Mouse (Mus musculus) right cerebral cortex, postnatal 4 days (tissue): Measurements from ENCODE around the gene Zfp954.
A peak's percentile ranks its signal among the peaks of the same experiment; 100 is the strongest.
"Not testable (repeated sequence)": the region's sequence is repeated elsewhere in the genome, so short reads cannot be mapped to it uniquely, and the experiment has no call there.

Source experiments
- DNase-seq: peaks from one replicate; pipeline ENCODE4 v3.0.0-alpha.2; 2022

The Zfp954 gene

GRCm38 (mm10) chr7:7120921-7121601 is at the start of gene Zfp954:
TSS of gene Zfp954 (minus strand) at chr7:7121488.
- peak; percentile 69 for DNase-seq

DNA sequence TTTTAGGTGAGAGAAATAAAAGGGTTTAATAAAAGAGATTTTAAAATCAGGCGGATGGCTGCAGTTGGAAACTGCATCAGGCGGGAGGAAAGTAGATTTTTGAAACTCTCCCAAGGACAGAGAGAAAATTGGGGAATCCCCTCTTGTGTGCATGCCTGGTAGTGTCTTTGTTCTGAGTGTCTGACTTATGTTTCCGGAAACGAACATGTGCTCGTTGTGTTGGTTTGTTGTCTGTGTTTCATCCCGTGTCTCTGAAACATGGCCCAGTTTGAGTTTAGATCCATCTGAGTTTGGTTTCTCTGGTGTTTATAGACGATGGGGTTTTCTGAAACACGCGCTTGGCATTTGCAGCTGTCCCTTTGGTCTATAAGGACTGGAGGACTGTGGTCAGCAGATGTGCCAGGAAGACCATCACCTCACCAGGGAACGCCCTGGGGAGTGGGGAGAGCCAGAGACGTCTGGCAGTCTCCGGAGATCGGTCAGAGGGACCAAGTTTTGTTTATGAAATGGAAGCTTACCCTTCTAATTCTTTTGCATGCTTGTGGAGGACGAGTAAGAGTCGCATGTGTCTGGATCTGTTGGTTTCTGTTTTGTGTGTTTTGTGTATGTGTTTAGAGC is 24.8 kb upstream of the Zfp954 start:
- DNase-seq: no peak

DNA sequence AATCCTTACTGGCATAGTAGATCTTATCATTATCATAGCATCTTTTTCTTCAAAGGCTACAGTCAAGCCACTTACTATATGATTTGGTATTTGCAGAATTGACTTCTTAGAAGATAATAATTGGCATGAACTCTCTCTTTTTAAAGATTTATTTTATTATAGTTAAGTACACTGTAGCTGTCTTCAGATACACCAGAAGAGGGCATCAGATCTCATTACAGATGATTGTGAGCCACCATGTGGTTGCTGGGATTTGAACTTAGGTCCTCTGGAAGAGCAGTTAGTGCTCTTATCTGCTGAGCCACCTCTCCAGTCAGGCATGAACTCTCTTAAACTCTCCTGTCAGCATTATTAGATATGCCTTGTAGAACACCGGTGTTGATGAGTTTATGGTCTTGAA is 22.9 kb upstream of the Zfp954 start:
- no peak for DNase-seq

GRCm38 (mm10) chr7:7136379-7136866 is 15.1 kb upstream of the Zfp954 start, which contains the start of gene Zfp773:
TSS of gene Zfp773 (minus strand) at chr7:7136755.
- DNase-seq: peak; percentile 61

- DNase-seq: no peak
Measured at GRCm38 (mm10) chr7:7132751-7133150, 11.5 kb upstream of the Zfp954 start.

DNA sequence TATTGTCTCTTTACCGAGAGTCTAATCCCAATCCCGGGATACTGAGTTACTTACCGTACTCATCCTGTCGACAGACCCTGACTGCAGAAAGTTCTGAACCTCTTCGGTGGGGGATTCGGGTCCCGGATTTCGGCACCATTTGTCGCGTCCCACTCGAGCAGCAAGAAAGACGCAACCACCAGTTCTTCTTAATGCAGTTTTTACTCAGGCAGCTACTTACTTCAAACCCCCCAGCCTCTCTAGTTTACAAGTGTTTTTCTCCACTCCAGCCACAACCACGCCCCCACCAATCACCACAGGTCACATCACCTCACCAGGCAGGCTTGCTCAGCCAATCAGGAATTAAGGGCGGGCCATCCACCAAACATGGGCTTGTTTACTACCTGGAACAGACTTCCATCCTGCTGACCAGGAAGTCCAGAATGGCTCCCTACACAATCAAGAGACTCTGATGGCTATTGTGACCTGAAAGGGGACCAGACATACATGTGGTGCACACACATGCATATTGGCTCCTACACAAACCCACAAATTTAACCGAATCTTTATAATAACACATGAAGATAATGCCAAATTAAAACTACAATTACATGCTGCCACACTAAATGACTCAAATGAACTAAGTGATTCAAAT is 9.3 kb upstream of the Zfp954 start:
- not testable (repeated sequence) for DNase-seq

GRCm38 (mm10) chr7:7121602-7121980 is 303 bp upstream of the Zfp954 start:
- no peak for DNase-seq

- no peak for DNase-seq
Measured at GRCm38 (mm10) chr7:7118441-7118840, 2.8 kb downstream of the Zfp954 start.

- DNase-seq: no peak
Measured at GRCm38 (mm10) chr7:7108501-7108900, 12.8 kb downstream of the Zfp954 start.
